Mouse (Mus musculus) cerebellum, postnatal 4 days (tissue): ENCODE measurements around the gene Crk.
"Not testable (repeated sequence)": the region's sequence is repeated elsewhere in the genome, so short reads cannot be mapped to it uniquely, and the experiment has no call there.

Experiments
- DNase-seq, 2 experiments: peaks; one replicate each; pipeline ENCODE4 v3.0.0; 2022; ENCODE audit warnings: low spot score in 2 of 2, mixed read lengths in 1 of 2

Gene Crk

DNA sequence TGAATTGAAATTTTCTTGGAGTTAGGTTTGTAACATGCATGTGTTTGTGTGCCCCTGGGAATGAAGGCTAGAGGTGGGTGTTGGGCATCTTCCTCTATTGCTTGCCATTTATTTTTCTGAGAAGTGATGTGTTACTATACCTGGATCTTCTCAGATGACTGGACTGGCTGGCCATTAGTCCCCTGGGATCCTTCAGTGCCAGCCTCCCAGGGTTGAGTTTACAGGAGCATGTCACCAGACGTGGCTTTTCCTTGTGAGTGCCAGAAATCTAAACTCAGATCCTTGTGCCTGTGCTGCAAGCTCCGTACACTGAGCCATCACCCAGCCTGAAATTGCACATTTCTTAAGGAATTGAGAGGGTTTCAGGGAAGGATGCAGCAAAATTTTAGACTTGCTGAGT is 5.9 kb downstream of the Crk start:
- DNase-seq = no peak

DNA sequence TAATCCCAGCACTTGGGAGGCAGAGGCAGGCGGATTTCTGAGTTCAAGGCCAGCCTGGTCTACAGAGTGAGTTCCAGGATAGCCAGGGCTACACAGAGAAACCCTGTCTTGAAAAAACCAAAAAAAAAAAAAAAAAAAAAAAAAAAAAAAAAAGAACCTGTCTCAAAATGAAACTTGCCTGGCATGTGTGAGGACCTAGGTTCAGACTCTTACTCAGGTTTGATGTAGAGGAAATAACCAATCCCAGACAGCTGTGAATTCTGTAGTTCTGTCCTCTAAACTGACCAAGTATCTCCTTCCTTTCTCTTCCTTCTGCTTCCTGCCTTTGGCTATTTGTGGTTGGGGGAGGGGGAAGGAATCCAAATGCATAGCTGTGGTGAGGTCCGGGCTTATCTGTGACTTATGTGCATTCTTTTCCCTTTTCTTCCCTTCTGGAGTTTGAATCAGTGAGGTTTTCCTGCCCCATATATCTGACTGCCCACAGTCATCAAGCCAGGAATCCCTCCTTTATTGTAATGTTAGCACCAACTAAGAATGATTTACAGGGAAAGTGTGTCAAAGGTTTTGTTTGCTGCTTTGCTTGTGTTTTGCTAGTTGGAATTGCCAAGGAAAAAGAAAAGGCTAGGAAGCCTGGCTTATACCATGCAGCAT is 8.4 kb downstream of the Crk start:
- DNase-seq = no peak

DNA sequence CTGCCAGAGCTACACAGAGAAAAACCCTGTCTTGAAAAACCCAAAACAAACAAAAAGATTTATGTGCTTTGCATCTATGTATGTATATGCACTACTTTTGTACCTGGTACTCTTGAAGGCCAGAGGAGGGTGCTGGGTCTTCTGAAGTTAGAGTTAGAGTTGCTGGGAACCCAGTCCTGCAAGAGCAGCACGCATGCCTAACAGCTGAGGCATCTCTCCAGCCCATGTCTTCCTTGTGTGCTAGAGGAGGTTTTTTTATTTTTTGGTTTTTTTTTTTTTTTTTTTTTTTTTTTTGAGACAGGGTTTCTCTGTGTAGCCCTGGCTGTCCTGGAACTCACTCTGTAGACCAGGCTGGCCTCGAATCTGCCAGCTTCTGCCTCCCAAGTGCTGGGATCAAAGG is 9.1 kb downstream of the Crk start:
- no peak for DNase-seq

DNA sequence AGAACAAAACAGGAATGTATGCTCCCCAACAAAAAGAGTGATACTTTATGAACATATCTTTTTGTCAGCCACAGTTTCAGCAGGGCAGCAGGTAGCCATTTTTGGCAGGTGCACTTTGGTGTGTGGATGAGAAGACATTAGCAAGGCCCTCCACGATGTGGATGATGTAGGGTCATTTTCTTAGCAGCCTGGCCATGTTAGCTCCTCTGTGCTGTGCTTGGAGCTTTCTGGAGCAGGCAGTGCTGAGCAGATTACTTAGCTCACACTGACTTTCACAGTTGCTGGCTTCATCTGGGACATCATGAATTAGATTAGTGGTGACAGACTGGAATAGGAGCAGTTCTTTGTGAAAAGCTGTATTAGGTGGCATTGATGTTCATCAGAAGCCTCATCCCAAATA is 10.9 kb downstream of the Crk start:
- no peak for DNase-seq

DNA sequence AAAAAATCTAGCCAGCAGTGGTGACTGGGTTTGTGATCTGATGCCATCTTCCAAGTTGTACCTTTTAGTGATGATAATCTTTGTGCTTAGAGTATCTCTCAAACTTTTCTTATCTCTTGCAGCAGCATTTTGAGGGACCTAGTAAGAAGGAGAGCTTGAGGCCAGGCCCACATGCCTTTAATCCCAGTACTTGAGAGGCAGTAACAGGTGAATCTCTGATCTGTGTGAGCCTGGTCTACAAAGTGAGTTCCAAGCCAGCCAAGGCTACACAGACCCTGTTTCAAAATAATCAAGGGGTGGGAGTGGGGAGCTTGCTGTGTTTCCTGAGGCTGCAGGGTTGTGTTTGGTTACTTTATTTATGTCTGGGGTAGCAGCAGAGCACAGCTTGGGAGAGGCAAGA is 12.0 kb downstream of the Crk start:
- DNase-seq = no peak

DNA sequence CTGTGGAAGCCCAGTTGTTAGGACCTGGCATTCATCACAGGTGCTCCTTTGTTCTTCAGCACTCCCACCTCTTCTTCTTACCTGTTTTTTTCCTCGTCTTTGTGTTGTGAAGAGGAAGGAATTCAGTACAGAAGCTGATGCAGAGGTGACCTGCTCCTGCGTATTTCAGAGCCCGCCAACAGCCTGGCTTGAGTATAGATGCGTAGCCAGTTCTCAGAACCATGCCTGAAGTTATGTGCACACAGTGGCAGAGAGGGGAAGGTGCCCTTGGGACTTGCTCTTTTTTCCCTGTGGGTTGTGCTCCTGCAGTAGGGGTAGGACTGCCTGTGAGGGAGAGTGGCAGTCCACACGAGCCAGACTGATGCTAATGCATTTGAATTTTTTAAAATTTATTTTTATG is 14.5 kb downstream of the Crk start:
- DNase-seq = no peak

DNA sequence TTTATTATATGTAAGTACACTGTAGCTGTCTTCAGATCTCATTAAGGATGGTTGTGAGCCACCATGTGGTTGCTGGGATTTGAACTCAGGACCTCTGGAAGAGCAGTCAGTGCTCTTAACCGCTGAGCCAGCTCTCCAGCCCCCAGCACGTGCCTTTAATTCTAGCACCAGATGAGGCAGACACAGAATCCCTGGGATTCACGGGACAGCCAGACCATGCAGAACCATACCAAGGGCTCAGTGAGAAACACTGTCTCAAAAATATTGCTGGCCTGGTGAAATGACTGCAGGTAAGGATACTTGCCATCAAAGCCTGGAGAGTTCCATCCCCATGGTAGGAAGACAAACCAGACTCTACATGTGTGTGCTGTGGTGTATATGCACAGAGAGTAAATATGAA is 18.4 kb downstream of the Crk start:
- not testable (repeated sequence) for DNase-seq

DNA sequence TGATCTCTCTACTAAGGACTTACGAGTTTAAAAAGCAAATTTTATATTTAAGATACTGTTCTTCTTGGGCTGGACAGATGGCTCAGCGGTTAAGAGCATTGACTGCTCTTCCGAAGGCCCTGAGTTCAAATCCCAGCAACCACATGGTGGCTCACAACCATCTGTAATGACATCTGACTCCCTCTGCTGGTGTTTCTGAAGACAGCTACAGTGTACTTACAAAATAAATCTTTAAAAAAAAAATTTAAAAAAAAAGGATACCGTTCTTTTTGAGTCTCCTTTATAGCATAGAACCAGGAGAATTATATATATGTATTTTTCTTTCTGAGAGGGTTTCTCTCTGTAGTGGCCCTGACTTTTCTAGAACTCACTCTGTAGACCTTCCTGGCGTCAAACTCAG is 21.5 kb downstream of the Crk start:
- no peak for DNase-seq

DNA sequence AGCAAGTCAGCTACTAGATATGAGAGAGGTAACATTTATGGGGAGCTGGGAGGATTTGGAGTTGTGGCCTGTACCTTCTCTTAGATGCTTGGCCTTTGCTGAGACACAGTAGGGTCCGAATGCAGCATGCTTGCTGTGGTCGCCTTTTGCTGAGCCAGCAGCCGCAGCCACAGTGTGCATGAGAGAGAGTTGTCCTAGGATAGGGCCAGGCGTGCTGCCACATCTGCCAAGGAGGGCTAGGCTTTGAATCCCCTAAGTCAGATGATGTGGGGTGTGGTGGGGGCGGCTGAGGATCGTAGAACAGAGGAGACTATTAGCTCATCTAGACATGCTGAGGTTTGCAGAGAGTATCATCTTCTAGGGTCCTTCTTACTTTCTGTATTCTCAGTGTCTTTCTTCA is 23.7 kb downstream of the Crk start:
- DNase-seq = no peak

DNA sequence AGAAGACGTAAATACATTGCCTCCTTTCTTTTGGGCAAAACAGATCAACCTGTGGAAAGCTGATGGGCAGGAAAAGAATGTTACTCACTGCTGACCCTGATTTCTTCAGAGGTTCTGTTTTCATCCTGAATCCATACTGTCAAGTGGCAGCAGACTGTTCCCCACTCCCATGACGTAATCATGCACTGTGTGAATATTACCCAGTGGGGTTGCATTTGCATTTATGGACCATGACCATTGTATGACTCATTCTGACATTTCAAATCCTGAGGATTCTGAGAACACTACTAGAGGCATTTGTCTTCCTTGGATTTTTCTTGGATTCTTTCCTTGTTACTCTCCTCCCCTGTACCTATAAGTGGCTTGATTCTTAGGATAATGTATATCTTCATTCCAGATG is 24.7 kb downstream of the Crk start:
- no peak for DNase-seq

DNA sequence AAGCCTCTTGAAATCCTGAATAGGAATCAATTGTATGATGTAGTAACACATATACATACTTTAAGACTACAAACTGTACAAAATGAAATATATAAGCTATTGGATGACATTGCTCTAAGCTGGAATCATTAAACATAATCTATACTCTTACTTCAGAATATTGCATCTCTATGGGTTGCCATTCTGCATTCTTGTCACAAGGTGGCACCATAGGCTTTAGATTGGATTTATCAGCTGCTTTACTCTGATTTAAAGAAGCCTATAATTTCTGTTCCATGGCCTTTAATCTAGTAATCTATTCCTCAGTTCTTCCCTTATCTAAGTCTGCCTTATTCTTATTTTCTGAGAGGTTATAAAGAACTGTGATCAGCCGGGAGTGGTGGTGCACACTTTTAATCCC is 34.9 kb downstream of the Crk start:
- no peak for DNase-seq

DNA sequence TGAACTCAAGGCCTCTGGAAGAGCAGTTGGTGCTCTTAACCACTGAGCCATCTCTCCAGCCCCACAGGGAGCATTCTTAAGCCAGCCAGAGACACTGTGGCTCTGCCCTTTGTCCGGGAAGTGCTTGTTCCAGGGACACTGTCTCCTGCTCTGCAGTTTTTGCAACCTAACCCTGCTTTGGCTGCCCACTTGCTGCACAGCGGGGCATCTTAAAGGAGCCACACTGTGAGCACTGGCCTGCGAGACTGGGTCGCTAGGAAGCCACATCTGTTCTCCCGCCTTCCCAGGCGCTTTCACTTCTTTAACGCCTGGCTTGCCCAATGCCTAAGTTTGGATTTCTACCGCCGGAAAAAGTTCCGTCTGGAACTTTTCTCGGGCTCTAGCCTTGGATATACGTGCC is 36.5 kb downstream of the Crk start:
- no peak for DNase-seq

DNA sequence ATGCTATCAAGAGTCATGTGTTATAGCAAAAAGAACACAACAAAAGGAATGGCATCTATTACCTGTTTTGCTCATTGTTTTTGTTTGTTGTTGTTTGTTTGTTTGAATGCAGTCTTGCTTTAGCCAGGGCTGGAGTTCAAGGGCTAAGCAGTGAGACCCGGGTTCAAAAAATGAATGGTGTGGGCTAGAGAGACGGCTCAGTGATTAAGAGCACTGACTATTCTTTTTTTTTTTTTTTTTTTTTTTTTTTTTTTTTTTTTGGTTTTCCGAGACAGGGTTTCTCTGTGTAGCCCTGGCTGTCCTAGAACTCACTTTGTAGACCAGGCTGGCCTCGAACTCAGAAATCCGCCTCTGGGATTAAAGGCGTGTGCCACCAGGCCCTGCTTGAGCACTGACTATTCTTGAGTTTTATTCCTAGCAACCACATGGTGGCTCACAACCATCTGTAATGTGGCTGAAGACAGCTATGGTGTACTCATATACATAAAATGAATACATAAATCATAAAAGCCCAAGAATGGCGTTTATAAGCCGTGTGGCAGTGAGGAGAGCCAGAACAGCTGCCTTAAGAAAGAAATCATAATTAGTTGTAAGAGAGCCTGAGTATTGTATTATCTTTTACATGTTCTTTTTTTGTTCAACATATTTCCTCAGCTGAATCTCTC is 37.7 kb downstream of the Crk start:
- DNase-seq = no peak

DNA sequence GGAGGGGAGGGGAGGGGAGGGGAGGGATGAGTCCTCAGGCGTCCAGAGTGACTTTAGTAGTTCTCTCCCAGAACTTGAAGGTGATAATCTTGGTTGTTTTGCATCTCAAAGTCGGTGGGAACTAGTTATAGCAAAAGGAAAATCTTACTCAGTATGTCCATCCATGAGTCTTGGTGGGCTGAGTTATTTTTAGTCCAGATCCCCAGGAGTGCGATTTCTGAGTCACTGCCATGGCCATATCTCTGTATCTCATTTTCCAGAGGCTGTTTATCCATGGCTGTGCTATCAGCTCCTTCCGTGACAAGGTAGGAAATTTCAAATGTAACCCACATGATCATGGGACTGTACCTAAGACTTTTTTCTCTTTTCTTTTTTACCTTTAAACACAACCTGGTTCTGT is 43.3 kb downstream of the Crk start:
- no peak for DNase-seq

DNA sequence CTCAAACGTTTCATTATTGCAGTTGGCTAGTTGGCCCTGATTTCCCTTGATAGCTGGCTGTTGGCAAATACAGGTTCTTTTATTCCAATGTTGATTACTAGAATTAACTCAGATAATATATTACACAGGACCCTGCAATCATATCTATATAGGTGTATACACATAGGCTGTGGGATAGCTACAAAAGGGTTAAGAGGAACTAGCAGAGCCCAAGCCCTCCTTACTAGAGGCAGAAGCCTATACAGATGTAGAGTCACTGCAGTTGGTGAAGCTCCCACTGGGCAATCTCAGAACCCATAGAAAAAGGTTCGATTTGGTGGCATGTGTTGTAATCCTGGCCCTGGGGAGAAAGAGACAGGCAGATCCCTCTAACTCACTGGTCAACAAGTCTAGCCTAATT is 48.1 kb downstream of the Crk start:
- no peak for DNase-seq

DNA sequence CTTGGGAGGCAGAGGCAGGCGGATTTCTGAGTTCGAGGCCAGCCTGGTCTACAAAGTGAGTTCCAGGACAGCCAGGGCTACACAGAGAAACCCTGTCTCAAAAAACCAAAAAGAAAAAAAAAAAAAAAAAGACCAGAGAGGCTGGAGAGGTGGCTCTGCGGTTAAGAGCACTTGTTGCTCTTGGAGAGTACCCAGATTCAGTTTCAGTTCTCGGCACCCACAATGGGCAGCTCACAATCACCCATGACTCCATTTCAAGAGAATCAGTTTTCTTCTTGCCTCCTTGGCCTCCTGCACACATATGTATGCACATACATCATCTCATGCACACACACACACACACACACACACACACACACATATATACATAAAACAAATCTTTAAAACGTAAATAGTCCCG is 48.6 kb downstream of the Crk start:
- not testable (repeated sequence) for DNase-seq

DNA sequence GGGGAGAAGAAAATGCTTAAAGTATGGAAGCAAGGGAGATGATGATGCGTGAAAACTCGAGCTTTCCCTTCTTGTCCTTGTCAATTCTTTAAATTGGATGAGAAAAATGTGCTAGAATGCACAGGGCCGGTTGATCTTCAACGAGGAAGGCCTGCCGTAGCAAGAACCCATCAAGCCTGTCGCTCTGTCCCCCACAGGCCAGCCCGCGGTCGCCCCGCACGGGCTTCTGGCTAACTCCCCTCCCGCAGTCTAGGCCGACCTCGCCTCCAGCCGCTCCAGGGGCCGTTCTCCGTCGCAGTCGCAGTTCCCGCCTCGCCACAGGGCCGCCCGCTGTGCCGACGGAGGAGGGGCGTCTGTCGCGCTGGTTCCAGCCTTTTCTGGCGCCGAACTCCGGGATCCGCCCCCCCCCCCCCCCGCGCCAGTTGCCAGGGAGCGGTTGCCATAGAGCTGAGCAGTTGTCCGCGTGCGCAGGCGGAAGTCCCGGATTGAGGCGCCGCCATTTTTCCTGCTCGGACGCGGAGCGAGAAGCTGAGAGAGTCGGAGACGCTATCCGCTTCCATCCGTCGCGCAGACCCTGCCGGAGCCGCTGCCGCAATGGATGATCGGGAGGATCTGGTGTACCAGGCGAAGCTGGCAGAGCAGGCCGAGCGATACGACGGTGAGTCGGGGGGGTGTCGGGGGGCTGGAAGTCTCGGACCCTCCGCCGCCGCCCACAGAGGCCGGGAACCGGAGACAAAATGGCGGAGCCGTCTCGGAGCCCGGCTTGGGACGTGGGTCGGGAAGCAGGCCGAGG is 53.6 kb downstream of the Crk start, which contains the start of gene Ywhae:
Gene Ywhae, plus strand, starts transcription at position 436 of the 793 bp plus-strand sequence.
- peak; percentile 76 to 92 for DNase-seq

DNA sequence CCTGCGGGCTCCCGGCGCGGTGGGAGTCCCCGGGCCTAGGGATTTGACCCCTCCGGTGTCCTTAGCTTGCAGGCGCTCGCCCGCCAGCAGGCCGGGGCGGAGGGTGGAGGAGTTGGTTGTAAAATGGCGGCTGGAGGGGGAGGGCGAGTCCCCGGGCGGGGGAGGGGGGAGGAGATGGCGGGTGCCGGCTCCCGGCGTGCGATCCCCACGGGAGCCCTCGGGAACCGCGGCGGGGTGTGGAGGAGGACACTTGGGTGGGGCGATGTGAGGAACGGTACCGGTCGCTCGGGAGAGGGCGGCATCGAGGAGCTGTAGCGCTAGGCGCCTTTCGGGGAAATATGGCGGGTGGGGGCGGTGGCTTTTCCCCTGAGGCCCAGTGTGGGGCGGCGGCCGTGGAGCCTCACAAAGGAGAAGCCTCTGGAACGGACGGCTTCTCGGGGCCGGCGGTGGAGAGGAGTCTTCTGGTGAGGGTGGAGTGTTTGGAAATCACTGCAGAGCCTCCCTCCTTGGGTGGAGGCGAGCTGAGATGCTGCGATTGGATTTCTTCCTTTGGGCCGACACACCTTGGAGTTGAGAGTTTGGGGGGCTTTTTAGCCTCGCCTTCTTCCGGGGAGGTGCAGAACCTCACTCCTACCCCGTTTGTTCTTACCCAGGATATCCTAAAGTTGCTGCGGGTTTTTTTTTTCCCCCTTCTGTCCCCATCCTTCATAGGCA is 54.3 kb downstream of the Crk start:
- peak; percentile 35 to 75 for DNase-seq

DNA sequence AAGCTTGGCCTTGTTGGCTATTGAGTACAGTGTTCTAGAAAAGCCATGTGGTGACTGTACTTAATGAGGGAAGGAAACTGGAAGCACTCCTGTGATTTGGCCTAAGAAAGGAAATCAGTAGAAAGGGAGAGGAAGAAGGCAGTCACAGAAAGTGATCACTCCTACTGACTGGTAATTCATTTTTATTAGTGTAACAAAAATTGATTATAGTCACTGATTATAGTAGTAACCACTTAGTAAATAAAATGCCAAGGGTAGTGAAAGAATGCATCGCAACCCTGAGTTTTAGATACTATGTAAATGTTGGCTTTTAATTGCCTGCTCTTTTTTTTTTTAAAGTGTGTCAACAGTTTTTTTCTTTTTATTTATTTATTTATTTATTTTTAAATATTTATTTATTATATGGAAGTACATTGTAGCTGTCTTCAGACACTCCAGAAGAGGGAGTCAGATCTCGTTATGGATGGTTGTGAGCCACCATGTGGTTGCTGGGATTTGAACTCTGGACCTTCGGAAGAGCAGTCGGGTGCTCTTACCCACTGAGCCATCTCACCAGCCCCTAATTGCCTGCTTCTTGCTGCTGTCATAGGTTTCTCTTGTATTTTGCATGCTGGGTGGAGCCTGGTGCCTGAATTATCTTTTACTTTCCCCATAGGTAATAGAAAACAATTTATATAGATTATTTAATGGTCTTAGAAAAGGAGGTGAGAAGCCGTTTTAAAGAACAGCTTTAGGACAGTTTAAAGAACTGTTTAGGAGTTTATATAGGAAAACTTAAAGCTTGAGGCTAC is 56.6 kb downstream of the Crk start:
- DNase-seq = no peak

DNA sequence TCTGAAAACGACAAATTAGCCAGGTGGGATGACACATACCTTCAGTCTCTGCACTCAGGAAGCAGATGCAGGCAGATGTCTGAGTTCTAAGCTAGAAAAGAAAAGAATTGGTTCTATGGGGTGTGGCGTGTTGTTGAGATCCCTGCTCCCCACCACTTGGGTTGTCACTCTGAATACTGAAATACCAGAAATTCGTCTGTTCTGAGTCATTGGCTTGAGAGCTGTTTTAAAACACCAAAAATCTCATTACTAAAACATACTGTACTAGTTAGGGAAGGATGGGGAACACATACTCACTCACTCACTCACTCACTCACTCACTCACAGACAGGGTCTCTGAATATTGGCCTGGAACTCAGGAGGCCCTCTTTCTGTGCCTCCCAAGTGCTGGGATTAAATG is 57.9 kb downstream of the Crk start:
- no peak for DNase-seq

DNA sequence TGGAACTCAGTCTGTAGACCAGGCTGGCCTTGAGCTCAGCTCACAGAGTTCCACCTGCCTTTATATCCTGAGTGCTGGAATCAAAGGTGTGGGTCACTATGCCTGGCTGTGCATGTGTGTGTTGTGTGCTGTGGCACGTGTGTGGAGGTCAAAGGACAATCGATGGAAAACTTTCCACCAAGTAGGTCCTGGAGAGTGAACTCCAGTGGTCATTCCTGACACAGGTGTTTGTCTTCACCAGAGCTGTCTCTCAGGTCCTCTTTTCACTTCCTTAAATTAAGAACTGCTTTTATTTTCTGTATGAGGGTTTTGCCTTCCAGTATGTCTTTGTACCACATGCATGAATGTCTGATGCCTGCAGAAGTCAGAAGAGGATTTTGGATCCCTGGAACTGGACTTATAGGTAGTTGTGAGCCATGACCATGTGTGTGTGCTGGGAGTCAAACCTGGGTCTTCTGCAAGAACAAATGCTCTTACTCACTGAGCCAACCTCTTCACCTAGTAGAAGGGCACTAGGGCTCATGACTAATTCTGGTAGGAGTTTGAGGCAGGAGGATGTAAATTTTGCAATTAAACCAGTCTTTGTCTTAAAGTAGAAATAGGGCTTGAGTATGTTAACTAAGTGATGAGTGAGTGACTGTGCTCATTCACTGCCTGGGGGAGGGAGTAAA is 58.9 kb downstream of the Crk start:
- DNase-seq = no peak
